Mouse (Mus musculus): Measurements from ENCODE around the gene Atxn7. TPM values are rescaled to one million over a fixed set of nuclear protein-coding genes. Genes with fewer than 3 reads are reported as not detected.

The Atxn7 gene
- total RNA-seq, 2 experiments from 2014 or later: 25.8 to 32.9 TPM

- intact Hi-C loops (cut with DNase I): loop anchor here (10.0 kb wide), 1 partner anchor 57 kb away; the partner anchor contains the start of gene Psmd6
- peak overlapping the region; percentile 63; the same call in 1 of the 2 replicates for H3K27ac ChIP-seq
- DNase-seq (ENCODE audit: extremely low spot score in 1 of 2, low spot score in 2 of 2): no peak
- no peak overlapping the region; the same call in 1 of the 2 replicates for H3K4me3 ChIP-seq
- no peak for TF ChIP-seq CTCF (IDR thresholded peaks at IDR 0.05)
Observed at GRCm38 (mm10) chr14:14067648-14068472, 106.6 kb downstream of the Atxn7 start.

GRCm38 (mm10) chr14:14068553-14068952 is 107.3 kb downstream of the Atxn7 start:
- TF ChIP-seq CTCF (IDR thresholded peaks at IDR 0.05): no peak
- DNase-seq (ENCODE audit: extremely low spot score in 1 of 2, low spot score in 2 of 2): no peak
- no peak overlapping the region for H3K27ac ChIP-seq
- no peak overlapping the region for H3K4me3 ChIP-seq
- intact Hi-C loops (cut with DNase I): loop anchor here (10.0 kb wide), 1 partner anchor 56 kb away; the partner anchor contains the start of gene Psmd6

DNA sequence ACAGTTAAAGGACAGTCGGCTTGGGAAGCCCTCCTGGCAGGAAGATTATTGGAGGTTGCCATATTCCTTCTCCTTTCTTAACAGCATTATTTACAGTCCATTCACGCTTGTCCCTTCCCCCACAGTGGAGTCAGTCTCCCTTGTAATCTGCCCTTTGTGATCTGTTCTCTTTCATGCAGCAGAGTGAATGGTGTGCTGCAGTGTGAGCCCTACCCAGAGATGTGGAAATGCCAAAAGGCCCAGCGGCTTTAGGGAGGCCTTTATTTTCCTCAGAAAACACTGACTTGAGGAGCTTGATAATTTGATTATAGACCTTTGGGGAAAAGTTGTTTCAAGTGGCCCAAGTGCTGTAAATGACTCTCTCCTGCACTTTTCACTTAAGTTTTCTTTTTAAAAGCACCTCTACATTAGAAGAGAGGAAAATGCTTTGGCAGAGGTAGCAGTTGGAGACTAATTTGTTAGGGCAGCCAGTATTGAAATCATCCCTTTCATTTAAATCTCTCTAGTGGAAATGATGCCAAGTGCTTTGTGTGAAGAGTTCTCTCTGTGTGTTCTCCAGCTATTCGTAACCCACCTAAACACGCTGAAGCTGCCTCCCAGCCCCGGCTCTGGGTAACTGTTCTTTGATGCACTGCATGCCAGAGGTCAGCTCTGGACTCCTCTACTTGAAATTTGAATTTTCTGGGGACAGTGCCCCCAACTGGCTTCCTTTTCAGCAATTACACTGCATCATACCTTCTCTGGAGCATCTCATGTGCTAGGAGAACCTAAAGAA is 109.5 kb downstream of the Atxn7 start:
- H3K4me3 ChIP-seq: no peak overlapping the region
- no peak overlapping the region; the same call in 1 of the 2 replicates for H3K27ac ChIP-seq
- TF ChIP-seq CTCF (IDR thresholded peaks at IDR 0.05): no peak
- no peak for DNase-seq (ENCODE audit: extremely low spot score in 1 of 2, low spot score in 2 of 2)
- intact Hi-C loops (cut with DNase I): no loop called here

DNA sequence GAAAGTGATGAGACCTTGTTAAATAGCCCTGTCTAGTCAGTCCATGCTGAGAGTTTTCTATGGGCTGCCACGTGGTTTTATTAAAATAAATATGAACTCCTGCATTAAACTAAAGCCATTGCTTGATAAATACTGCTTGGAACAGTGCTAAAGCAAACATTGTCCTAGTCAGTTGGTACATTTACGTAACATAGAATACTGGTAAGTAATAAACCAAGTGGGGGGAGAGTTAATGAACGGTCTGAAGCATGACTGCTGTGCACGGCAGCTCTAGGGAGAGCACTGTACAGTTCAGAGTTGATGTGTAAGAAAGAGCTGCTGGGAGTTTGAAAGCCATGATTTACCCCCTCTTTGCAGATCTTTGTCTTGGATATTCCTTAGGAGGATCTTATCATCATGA is 110.2 kb downstream of the Atxn7 start:
- TF ChIP-seq CTCF (IDR thresholded peaks at IDR 0.05): no peak
- DNase-seq (ENCODE audit: extremely low spot score in 1 of 2, low spot score in 2 of 2): no peak
- Histone ChIP-seq H3K4me3 (no peak overlapping the region), H3K27ac (no peak overlapping the region)
- intact Hi-C loops (cut with DNase I): no loop called here

DNA sequence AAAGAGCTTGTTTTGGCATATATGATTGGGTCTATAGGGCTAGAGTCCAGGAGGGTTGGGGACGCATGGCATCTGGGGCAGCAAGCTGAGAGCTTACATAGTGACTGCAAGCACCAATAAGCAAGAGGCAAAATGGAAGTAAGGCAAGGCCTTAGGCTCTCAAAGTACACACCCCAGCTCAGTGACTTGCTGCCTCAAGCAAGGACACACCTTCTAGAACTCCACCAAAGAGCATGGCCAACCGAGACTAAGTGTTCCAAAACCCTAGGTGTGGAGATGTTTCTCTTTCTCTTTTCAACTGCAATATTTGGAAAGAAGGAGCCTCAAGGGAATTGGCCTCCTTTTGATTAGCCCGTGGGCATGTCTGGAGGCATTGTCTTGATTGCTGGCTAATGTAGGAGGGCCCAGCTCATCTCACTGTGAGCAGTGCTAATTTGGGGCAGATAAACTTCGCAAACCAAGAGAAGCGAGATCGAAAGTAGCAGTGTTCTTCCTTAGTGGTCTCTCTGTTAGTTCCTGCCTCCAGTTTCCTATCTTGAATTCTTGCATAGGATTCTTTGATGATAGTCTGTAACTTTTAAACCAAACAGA is 119.5 kb downstream of the Atxn7 start:
- Histone ChIP-seq H3K4me3 (no peak overlapping the region), H3K27ac (no peak overlapping the region)
- DNase-seq (ENCODE audit: extremely low spot score in 1 of 2, low spot score in 2 of 2): no peak
- TF ChIP-seq CTCF (IDR thresholded peaks at IDR 0.05): no peak
- intact Hi-C loops (cut with DNase I): no loop called here

DNA sequence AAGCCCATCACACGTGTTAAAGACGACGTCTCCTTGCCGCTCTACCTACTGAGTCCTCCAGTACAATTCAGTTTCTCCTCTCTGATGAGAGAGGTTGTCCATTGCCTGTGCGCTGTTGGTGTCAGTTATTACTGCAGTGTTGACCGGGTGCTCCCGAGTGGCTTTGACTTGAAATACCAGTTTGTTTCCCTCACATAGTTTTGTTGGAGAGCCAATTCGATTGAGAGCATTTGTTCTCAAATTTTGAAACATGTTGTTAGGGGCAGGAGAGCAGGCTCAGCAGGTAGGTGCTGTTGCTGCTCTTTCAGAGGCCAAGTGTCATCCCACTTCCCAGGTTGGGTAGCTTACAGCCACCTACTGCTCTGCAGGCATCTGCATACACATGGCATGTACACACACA is 122.6 kb downstream of the Atxn7 start:
- intact Hi-C loops (cut with DNase I): no loop called here
- no peak overlapping the region for H3K4me3 ChIP-seq
- TF ChIP-seq CTCF (IDR thresholded peaks at IDR 0.05): no peak
- H3K27ac ChIP-seq: no peak overlapping the region
- no peak for DNase-seq (ENCODE audit: extremely low spot score in 1 of 2, low spot score in 2 of 2)

DNA sequence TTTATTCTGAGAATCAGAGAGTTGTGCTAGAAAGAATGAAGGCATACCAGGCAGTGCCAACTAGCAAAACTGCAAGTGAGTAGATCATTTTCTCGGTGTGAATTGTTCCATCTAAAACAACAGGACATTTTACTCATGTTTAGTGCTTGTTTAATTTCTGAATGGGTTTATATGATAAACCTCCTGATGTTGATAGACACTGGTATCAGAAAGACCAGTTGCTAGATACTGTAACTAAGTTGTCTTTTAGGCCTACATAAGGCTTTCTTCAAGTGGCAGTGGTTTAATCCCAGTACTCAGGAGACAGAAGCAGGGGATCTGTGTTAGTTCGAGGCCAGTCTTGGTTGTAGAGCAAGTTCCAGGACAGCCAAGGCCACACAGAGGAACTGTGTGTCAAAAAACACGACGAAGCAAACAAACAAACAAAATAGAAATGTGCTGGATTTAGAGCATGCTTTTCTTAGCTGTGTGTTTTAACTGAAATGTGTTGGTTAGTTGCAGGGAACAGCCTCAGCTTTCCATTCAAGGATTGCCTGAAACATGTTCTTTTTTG is 125.5 kb downstream of the Atxn7 start:
- no peak for DNase-seq (ENCODE audit: extremely low spot score in 1 of 2, low spot score in 2 of 2)
- H3K4me3 ChIP-seq: no peak overlapping the region
- intact Hi-C loops (cut with DNase I): no loop called here
- TF ChIP-seq CTCF (IDR thresholded peaks at IDR 0.05): no peak
- no peak overlapping the region for H3K27ac ChIP-seq

- no peak for TF ChIP-seq CTCF (IDR thresholded peaks at IDR 0.05)
- no peak overlapping the region for H3K27ac ChIP-seq
- H3K4me3 ChIP-seq: no peak overlapping the region
- intact Hi-C loops (cut with DNase I): no loop called here
- DNase-seq (ENCODE audit: extremely low spot score in 1 of 2, low spot score in 2 of 2): no peak
Observed at GRCm38 (mm10) chr14:14087348-14087747, 126.1 kb downstream of the Atxn7 start.

GRCm38 (mm10) chr14:14088016-14088791 is 127.0 kb downstream of the Atxn7 start:
- DNase-seq (ENCODE audit: extremely low spot score in 1 of 2, low spot score in 2 of 2): no peak
- Histone ChIP-seq H3K4me3 (no peak overlapping the region), H3K27ac (no peak overlapping the region)
- TF ChIP-seq CTCF (IDR thresholded peaks at IDR 0.05): no peak
- intact Hi-C loops (cut with DNase I): no loop called here

DNA sequence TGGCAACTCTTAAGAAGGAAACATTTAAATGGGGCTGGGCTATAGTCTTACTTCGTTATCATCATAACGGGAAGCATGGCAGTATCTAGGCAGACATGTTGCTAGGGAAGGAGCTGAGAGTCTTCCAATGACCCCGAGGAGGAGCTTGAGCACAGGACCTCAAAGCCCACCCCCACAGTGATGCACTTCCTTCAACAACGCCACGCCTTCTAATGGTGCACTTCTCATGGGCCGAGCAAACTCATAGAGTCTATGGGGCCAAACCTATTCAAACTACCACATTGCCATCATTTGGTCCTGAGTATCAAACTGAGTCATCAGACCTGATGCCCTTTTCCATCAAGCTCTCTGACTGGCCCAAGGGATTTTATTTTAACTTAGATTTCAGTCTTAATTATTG is 129.3 kb downstream of the Atxn7 start:
- intact Hi-C loops (cut with DNase I): loop anchor here (5.0 kb wide), 1 partner anchor 108 kb away; no protein-coding TSS in a partner anchor
- Histone ChIP-seq H3K27ac (no peak overlapping the region), H3K4me3 (no peak overlapping the region)
- no peak for TF ChIP-seq CTCF (IDR thresholded peaks at IDR 0.05)
- DNase-seq (ENCODE audit: extremely low spot score in 1 of 2, low spot score in 2 of 2): no peak

Data from left cerebral cortex, adult 2 months (tissue).